Comparison of ENCODE assay signal across 9 mouse cellular contexts in the genomic region with DNA sequence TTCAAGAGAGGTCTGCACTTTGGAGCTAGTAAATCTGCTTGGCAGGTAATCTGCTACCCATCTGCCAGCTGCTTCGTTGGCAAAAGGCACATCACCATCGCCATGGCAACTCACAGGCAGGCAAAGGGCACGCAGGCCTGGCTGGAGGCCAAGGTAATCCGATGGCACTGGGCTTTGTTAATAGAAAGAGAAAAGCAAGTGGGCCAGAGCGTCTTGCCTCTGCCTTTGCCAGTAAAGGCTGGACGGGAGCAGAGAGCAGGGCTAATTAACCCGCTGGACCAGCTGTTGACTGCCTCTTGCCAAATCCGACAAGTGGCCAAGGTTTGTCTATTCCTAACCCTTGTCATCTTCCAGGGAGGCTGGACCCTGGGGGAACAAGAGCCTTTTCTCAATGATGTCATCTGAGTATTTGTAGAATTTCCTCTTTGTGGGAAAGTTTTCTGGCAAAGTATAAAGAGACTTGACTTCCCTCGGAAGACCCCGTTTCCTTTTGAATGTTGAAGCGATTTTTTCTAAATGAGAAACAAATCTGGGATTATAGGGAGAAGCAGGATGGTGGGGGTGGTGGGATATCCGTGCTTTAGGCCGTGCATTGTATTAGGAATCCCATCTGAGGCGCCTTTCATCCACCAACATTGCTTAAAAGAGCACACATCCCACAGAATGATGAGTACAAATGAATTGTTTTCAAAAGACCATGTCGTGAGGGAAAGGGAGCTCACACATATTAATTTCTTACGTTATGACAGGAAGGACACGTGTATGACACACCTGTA.
DNase-seq lines count a peak whose midpoint lies in the region; ATAC-seq and TF ChIP-seq lines count a peak whose summit lies in the region.
"Had no signal": no experiment of that assay in that cellular context is flagged by ENCODE, and none has a peak within 500 bp of the region (broad histone marks: within the 10 kb centered on the region; RNA-seq: fewer than 3 reads in every experiment).

No protein-coding gene starts in this region.

- peaks cover 52% of the 10 kb centered on the region for H3K27me3 ChIP-seq in forebrain, embryonic 10.5 days (ENCODE audit: poor library complexity, severe bottlenecking)
- no peaks in the 10 kb centered on the region for H3K27me3 ChIP-seq in heart, embryonic 15.5 days
- no peaks in the 10 kb centered on the region for H3K27me3 ChIP-seq in liver, postnatal 0 days (ENCODE audit: insufficient read depth, low read length)

- no peak for TF ChIP-seq CTCF in liver, postnatal 0 days (IDR thresholded peaks at IDR 0.05; ENCODE audit: low read depth)

- H3K9ac ChIP-seq in heart, embryonic 15.5 days = no peak overlapping the region
- H3K9ac ChIP-seq in liver, postnatal 0 days (replicated peaks) = no peak overlapping the region
- H3K9ac ChIP-seq: liver, embryonic 14.5 days had no signal

- peaks cover 14% of the 10 kb centered on the region for H3K4me1 ChIP-seq in forebrain, embryonic 10.5 days
- peaks cover 5% of the 10 kb centered on the region for H3K4me1 ChIP-seq in heart, embryonic 15.5 days (replicated peaks)
- H3K4me1 ChIP-seq in liver, postnatal 0 days (ENCODE audit: insufficient read depth) = no peaks in the 10 kb centered on the region

- no peak for TF ChIP-seq EP300 in liver, postnatal 0 days (IDR thresholded peaks at IDR 0.05; ENCODE audit: low read depth)

- 39% methylated on average over 17 of the region's 17 CpGs for WGBS in forebrain, embryonic 10.5 days
- 48% methylated on average over 17 of the region's 17 CpGs for WGBS in heart, embryonic 15.5 days
- 45% methylated on average over 17 of the region's 17 CpGs for WGBS in liver, postnatal 0 days (ENCODE audit: insufficient replicate concordance)

- peak overlapping the region; percentile 36 for H3K4me2 ChIP-seq in heart, embryonic 15.5 days
- no peak overlapping the region for H3K4me2 ChIP-seq in liver, postnatal 0 days (ENCODE audit: low read depth, low read length)

- no peak overlapping the region for H3K4me3 ChIP-seq in forebrain, embryonic 10.5 days
- H3K4me3 ChIP-seq in heart, embryonic 15.5 days = no peak overlapping the region
- H3K4me3 ChIP-seq in liver, postnatal 0 days (ENCODE audit: low read depth, low read length) = no peak overlapping the region

- H3K27ac ChIP-seq in forebrain, embryonic 10.5 days = no peak overlapping the region
- H3K27ac ChIP-seq in heart, embryonic 15.5 days = peak overlapping the region; percentile 63
- no peak overlapping the region for H3K27ac ChIP-seq in liver, postnatal 0 days (ENCODE audit: low read depth)
- H3K27ac ChIP-seq: liver, embryonic 14.5 days had no signal

- H3K36me3 ChIP-seq in forebrain, embryonic 10.5 days (replicated peaks) = no peaks in the 10 kb centered on the region
- H3K36me3 ChIP-seq in heart, embryonic 15.5 days = no peaks in the 10 kb centered on the region
- H3K36me3 ChIP-seq in liver, postnatal 0 days (replicated peaks; ENCODE audit: insufficient read depth, low read length) = no peaks in the 10 kb centered on the region

- DNase-seq in thymus, postnatal 14 days = peak; percentile 12
- DNase-seq in thymus, postnatal 0 days (ENCODE audit: low spot score) = no peak
- DNase-seq in forebrain, embryonic 10.5 days (ENCODE audit: extremely low spot score, low spot score) = peak; percentile 62
- DNase-seq in kidney, postnatal 25 days = peak; percentile 97 to 98
- DNase-seq in liver, postnatal 0 days = peak; percentile 32
- peak; percentile 80 for DNase-seq in ovary, adult 18-20 months (ENCODE audit: low spot score)
- DNase-seq in urinary bladder, postnatal 25 days (ENCODE audit: low spot score) = peak; percentile 16

- ATAC-seq in heart, embryonic 15.5 days (replicated peaks; ENCODE audit: insufficient number of reproducible peaks, insufficient read depth, low FRiP score, low read depth) = no peak; the same call in 1 of the 2 replicates
- ATAC-seq in liver, postnatal 0 days = no peak

- H3K9me3 ChIP-seq in forebrain, embryonic 10.5 days = no peaks in the 10 kb centered on the region
- H3K9me3 ChIP-seq in heart, embryonic 15.5 days (replicated peaks) = no peaks in the 10 kb centered on the region
- no peaks in the 10 kb centered on the region for H3K9me3 ChIP-seq in liver, postnatal 0 days (ENCODE audit: low read length)
